Mouse (Mus musculus) bone marrow, adult 2 months (tissue): ENCODE data around the gene Vmn1r196. TPM values are rescaled to one million over a fixed set of nuclear protein-coding genes. Genes with fewer than 3 reads are reported as not detected.
"Not testable (repeated sequence)": the region's sequence is repeated elsewhere in the genome, so short reads cannot be mapped to it uniquely, and the experiment has no call there.

Experiments
- H3K27ac ChIP-seq: fragments of 200-500 bp; 2 replicates; pipeline ENCODE4 v1.5.1; 2012; ENCODE audit warnings: low read depth, mild to moderate bottlenecking, control low read depth, inconsistent platforms, low read length; ENCODE audit not compliant: control insufficient read depth, poor library complexity, insufficient read depth
- H3K4me1 ChIP-seq: fragments of 200-500 bp; 2 replicates; pipeline ENCODE4 v1.6.1; 2011; ENCODE audit warnings: low read length; ENCODE audit not compliant: control insufficient read depth, insufficient read depth
- H3K4me3 ChIP-seq: fragments of 200-500 bp; replicated peaks from 2 replicates; pipeline ENCODE3; 2011; ENCODE audit warnings: mild to moderate bottlenecking, low read depth, low read length, control low read depth; ENCODE audit not compliant: control insufficient read depth
- CTCF ChIP-seq: fragments of 200-500 bp; IDR thresholded peaks from 2 replicates; pipeline ENCODE4 v1.5.1; 2011; ENCODE audit warnings: low read length, control low read depth; ENCODE audit not compliant: control insufficient read depth, insufficient read depth
- POLR2A ChIP-seq: fragments of 200-500 bp; IDR thresholded peaks from 2 replicates; pipeline ENCODE4 v1.6.1; 2011; ENCODE audit warnings: low read depth, mild to moderate bottlenecking, control low read depth, low read length, borderline replicate concordance; ENCODE audit not compliant: control insufficient read depth
- WGBS: fragments of 180-500 bp; shearing (Covaris S2); methylation state at CpG from one replicate; pipeline ENCODE4 v1.1.7; 2018; 5-methylcytosine and 5-hydroxymethylcytosine counted together
- polyA plus RNA-seq: library from polyadenylated mRNA; stranded (reverse); fragments of >200 nt; gene quantifications from 2 replicates; pipeline ENCODE4 v1.2.4, GENCODE M21; 2011; ENCODE audit warnings: low replicate concordance; ENCODE audit not compliant: missing spikeins, insufficient read depth, insufficient read length

Gene Vmn1r196
- polyA plus RNA-seq = not detected in 2 replicates

- TF ChIP-seq CTCF = no peak
- no peak for TF ChIP-seq POLR2A
- Histone ChIP-seq H3K27ac (no peak within 1 kb of the TSS), H3K4me1 (no peaks in the 10 kb centered on the region), H3K4me3 (no peak within 1 kb of the TSS)
- 61% methylated on average over 2 of the region's 2 CpGs for WGBS
Observed at GRCm38 (mm10) chr13:22289620-22290019, at the start of gene Vmn1r196. Gene Vmn1r196 (plus strand): TSS chr13:22289920.

GRCm38 (mm10) chr13:22243915-22244314, 45.8 kb upstream of the Vmn1r196 start, which contains the start of gene Vmn1r194:
Gene Vmn1r194 (plus strand): TSS chr13:22244215.
- H3K4me3 ChIP-seq = no peak within 1 kb of the TSS
- H3K27ac ChIP-seq = no peak within 1 kb of the TSS
- H3K4me1 ChIP-seq = no peaks in the 10 kb centered on the region
- no peak for TF ChIP-seq CTCF
- no peak for TF ChIP-seq POLR2A
- 55% methylated on average over 1 of the region's 1 CpGs for WGBS

GRCm38 (mm10) chr13:22270222-22270621, 19.5 kb upstream of the Vmn1r196 start, which contains the start of gene Vmn1r195:
Gene Vmn1r195 (plus strand): TSS chr13:22270522.
- H3K4me3 ChIP-seq, H3K27ac ChIP-seq, H3K4me1 ChIP-seq: not testable (repeated sequence)
- 72% methylated on average over 1 of the region's 1 CpGs for WGBS

DNA sequence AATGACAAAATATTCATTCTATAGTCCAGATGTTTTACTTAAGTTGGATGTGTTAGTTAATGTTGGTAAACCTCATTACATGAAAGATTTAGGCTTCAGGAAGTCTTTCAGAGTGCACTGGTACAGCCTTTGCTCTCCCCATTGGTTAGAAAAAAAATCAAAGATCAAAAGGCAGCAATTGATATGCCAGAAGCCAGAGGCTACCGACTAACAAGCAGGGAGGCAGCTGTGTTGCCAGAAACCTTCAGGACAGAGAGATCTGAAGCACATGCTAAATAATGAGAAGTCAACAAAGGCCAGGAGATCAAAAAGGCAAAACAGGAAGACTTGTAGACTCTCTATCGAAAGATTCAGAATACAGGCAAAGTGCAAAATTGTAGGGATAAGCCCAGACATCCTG, 18.0 kb upstream of the Vmn1r196 start:
- TF ChIP-seq POLR2A = no peak
- Histone ChIP-seq H3K4me3 (no peak overlapping the region), H3K27ac (no peak overlapping the region), H3K4me1 (no peaks in the 10 kb centered on the region)
- 33% methylated on average over 2 of the region's 2 CpGs for WGBS

DNA sequence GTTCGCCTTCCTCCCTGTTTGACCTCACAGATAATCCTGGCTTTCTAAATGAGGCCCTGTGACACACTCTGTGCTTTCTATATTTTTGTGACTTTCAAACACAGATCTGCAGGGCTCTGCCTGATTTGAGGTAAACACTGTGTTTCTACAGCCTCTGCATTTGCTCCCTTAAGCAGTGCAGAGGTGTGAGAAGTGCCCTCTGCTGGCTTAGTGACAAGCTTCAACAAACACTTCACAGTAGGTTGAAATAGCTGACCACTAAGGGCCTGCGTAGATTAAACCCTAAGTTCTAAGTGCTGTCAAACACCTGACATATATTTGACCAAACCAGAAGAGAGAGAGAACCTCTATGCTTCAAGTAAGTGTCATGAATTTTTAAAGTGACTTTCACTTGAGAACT, 5.1 kb upstream of the Vmn1r196 start:
- H3K27ac ChIP-seq = no peak overlapping the region
- H3K4me3 ChIP-seq = no peak overlapping the region
- no peak for TF ChIP-seq POLR2A
- TF ChIP-seq CTCF = no peak
- H3K4me1 ChIP-seq = no peaks in the 10 kb centered on the region
- WGBS = 68% methylated on average over 2 of the region's 2 CpGs

- not testable (repeated sequence) for H3K27ac ChIP-seq, H3K4me3 ChIP-seq, H3K4me1 ChIP-seq
- WGBS = 84% methylated on average over 5 of the region's 5 CpGs
Observed at GRCm38 (mm10) chr13:22308075-22308474, 18.4 kb downstream of the Vmn1r196 start.

- no peak overlapping the region for H3K4me3 ChIP-seq
- no peak overlapping the region for H3K27ac ChIP-seq
- H3K4me1 ChIP-seq = no peaks in the 10 kb centered on the region
- WGBS = 53% methylated on average over 2 of the region's 2 CpGs
- TF ChIP-seq CTCF = no peak
- no peak for TF ChIP-seq POLR2A
Observed at GRCm38 (mm10) chr13:22315361-22315760, 25.6 kb downstream of the Vmn1r196 start.

- no peak for TF ChIP-seq CTCF
- TF ChIP-seq POLR2A = no peak
- H3K4me1 ChIP-seq = no peaks in the 10 kb centered on the region
- 67% methylated on average over 2 of the region's 2 CpGs for WGBS
- no peak overlapping the region for H3K27ac ChIP-seq
- no peak overlapping the region for H3K4me3 ChIP-seq
Observed at GRCm38 (mm10) chr13:22317366-22317765, 27.6 kb downstream of the Vmn1r196 start.

DNA sequence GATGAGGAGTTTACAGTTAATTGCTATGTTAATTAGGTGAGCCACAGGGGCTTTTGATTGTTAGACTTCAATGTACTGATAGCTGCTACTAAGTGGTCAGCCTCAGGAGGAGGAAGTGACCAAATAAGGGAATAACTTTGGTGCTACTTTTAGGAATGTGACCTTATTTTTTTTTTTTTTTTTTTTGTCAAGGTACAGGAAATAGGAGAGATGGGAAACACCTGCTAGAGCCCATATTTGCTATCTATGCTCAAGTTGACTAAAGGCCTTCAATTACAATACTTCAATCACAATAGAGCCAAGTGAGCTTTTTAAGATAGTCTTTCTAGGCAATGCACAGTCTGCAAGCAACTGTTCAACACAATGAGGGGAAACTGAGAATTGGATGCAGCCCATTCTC, 30.4 kb downstream of the Vmn1r196 start:
- H3K4me3 ChIP-seq = no peak overlapping the region
- no peak overlapping the region for H3K27ac ChIP-seq
- TF ChIP-seq POLR2A (no peak), CTCF (no peak)
- no peaks in the 10 kb centered on the region for H3K4me1 ChIP-seq
